Mouse (Mus musculus) monocyte, adult 5-6 weeks (primary cell): ENCODE data around the gene Cmss1. TPM values are rescaled to one million over a fixed set of nuclear protein-coding genes. Genes with fewer than 3 reads are reported as not detected.

Source experiments
- ATAC-seq: fragments of 153-309, 156-312 bp; replicated peaks from 2 replicates; pipeline ENCODE4 v1.8.0; 2017; ENCODE audit warnings: mild to moderate bottlenecking; ENCODE audit not compliant: low TSS enrichment, insufficient number of reproducible peaks, severe bottlenecking, poor library complexity, low FRiP score
- total RNA-seq: library from RNA; stranded (forward); fragments of 200-1000, 200-491, 200-594 nt; gene quantifications from 3 replicates; pipeline ENCODE4 v1.2.3, GENCODE M21; 2017

Gene Cmss1
- total RNA-seq, 1 experiment from 2014 or later, result 3.9 TPM

DNA sequence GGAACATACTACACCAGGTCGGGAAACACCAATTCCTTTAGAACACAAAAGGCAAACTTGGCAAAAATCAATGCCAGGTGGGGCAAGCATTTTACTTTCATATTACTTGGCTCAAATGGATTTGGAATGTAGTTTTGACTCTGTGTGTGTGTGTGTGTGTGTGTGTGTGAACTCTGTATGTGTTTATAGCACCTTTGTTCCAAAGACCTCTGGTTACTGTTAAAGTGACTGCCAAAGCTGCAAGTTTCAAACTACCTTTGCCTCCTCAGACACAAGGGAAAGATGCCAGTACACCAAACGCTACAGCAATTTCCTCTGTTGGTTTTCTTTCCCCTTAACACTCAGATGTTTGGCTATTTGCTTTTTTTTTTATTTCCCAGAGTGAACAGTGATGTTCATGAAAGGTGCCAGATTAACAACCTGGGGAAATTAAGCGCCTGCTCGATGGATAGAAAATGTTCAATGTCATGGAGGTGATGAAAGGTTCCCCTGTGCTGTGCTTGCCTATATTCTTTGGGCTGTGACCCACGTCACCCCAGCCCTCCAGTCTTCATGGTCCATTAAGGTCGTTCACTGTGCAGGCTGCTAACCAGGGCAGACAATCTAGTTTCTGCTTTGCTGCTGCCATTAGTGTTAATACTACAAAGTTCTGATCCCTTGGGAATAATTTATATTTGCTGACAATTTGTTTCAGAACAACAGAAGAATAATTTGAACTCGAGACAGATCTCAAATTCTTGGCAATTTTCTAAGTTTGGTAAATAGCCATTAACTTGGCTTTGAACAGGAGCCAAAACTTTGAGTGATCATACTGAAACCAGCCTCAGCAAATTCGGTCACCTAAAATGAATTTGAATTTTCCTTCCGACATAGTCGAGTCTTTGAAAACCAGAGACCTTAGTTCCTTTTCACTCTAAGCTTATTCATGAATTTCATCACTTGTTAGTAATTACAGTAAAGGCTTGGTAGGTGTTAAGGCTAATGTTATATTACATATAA is 161.3 kb downstream of the Cmss1 start:
- ATAC-seq, result no peak

GRCm38 (mm10) chr16:57440706-57441437 is 165.8 kb downstream of the Cmss1 start:
- ATAC-seq, result 0 out of 2 replicates have a peak, but pooled peaks have one; percentile 43

- ATAC-seq, result no peak
These were observed 167.5 kb downstream of the Cmss1 start for GRCm38 (mm10) chr16:57439206-57439605.

- no peak for ATAC-seq
These were observed 168.4 kb downstream of the Cmss1 start for GRCm38 (mm10) chr16:57438288-57438685.

- no peak for ATAC-seq
These were observed 169.0 kb downstream of the Cmss1 start for GRCm38 (mm10) chr16:57437523-57438287.

GRCm38 (mm10) chr16:57434640-57435039 is 172.0 kb downstream of the Cmss1 start:
- peak; percentile 39 for ATAC-seq

DNA sequence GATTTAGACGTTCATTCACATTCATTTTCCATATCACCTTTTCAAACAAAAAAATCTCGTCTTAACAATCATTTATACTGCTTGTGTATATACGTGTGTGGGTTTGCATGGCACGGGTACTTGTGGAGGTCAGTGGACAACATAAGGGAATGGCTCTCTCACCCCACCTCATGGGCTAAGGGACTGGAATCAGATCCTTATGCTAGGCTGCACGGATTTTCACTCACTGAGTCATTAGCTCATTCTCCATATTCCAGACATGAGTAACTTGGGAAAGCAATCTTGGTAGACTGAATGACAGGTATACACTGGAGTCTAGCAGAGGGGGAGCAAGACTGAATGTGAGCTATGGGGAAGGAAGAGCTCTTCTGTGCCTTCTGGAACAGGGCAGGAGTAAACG is 173.0 kb downstream of the Cmss1 start:
- ATAC-seq, result no peak

DNA sequence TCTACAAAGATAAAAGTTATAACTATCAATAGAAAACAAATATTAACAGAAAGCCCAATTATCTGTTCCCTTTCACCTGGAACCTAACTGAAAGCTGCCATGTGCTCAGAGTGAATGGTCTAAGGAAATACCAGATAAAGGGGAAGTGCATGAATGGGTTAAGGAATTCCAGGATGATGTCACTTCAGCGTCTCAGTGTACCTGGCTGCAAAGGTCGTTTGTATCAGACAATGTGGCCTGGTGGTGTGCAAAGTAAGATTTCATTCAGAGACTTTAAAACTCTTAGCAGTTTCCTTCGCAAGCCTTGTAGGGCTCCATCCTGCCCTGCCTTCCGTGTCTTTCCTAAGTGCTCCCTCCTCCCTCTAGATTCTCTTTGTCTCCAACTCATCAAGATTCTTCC is 173.5 kb downstream of the Cmss1 start:
- no peak for ATAC-seq

GRCm38 (mm10) chr16:57431294-57431693 is 175.4 kb downstream of the Cmss1 start:
- 0 out of 2 replicates have a peak, but pooled peaks have one; percentile 35 for ATAC-seq

GRCm38 (mm10) chr16:57428977-57429376 is 177.7 kb downstream of the Cmss1 start:
- no peak for ATAC-seq

DNA sequence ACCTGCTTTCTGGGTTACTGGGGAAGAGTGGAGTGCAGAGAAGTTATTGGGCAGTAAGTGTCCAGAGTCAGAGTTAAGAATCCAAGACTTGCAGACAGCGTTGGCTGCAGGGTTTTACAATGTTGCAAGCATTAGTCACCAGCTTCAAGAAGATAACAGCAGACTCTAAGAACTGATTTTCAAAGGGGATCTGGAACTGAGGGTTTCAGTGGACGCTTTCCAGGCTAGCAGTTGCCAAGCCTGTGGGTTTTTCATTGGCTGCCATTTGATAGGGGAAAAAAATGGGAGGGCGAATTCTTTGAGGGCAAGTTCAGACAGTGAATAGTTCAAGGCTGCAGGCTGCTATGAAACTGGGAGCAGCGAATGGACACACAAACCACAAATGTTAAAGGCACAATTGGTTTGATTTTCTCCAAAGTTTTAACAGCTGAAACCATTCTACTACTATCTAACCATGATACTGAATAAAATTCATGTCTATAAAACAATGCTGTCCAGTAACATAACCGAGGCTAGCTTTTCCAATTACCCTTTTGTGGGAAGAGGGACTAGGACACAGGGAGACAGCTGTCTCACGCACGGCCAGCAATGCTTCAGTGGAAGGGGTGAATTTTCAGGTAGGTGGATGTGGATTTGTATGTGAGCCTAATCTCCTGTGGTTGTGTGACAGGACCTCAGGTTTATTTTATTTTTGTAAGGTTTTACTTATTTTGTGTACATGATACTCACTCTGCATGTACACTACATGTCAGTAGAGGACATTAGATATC is 179.0 kb downstream of the Cmss1 start:
- no peak for ATAC-seq

GRCm38 (mm10) chr16:57426680-57427079 is 180.0 kb downstream of the Cmss1 start:
- no peak for ATAC-seq

DNA sequence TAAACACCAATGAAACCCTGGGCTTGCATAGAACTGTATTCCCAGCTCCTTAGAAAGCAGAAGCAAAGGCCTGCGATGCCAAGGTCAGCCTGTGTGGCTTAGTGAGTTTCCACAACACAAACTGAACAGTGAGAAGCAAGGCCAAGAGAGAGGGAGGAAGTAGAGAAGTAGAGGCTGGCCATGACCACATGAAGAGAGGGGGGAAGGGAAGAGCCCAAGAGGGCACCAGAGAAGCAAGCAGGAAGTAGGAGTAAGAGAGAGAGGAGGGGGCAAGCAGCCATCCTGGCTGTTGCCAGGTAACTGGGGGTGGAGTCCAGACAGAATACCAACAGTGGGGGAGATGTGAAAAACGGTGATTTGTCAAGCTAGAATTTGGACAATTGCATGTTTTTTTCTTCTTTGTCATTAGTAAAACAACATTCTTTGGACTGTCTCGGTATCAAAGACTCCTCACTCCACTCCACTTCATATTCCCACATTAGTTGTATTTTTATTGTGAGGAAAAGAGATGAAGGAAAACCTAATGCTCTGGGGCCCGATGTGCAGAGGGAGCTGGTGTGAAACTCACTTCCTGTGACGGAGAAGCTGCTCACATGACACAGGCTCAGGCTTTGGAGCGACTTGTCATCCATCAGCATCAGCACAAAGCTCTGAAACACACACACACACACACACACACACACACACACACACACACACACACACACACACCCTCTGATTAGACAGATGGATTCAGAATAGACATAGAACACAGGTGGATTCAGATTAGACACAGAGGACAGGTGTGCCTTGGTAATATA is 183.5 kb downstream of the Cmss1 start:
- ATAC-seq, result peak; percentile 73

GRCm38 (mm10) chr16:57421680-57422417 is 184.8 kb downstream of the Cmss1 start:
- ATAC-seq, result peak; percentile 33; the same call in 1 of the 2 replicates

- no peak for ATAC-seq
These were observed 185.7 kb downstream of the Cmss1 start for GRCm38 (mm10) chr16:57420773-57421556.

DNA sequence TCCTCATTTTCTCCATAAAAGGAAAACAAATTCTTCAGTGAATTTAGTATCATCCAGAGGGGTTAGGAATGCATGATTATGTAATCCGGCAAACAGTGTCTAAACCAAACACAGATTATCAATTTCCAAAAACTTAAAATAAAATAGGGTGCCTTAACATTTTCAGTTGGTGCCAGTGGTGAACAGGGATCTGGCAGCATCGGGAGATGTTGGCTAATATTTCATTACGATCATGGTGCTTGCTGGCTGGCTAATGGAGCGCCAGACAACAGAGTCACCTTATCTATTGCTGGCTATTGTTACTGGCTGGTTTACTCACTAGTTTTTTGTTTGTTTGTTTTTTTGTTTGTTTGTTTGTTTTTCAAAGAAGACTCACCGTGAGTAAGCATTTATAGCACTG is 186.8 kb downstream of the Cmss1 start:
- no peak for ATAC-seq
